Mouse (Mus musculus) stomach, embryonic 15.5 days (tissue): ENCODE measurements around the gene Bsg. TPM values are rescaled to one million over a fixed set of nuclear protein-coding genes. Genes with fewer than 3 reads are reported as not detected.

Source experiments
- ATAC-seq: fragments of 200-750 bp; cut with Nextera tagmentation; 2 replicates; pipeline ENCODE4 v1.8.0; 2017; ENCODE audit warnings: low read depth, moderate number of reproducible peaks, moderate TSS enrichment; ENCODE audit not compliant: insufficient read depth, low FRiP score
- H3K27ac ChIP-seq: fragments of 300-500 bp; sonication (generic); 2 replicates; pipeline ENCODE4 v1.5.1; 2015; ENCODE audit warnings: mild to moderate bottlenecking, inconsistent platforms
- H3K27me3 ChIP-seq: fragments of 300-500 bp; sonication (generic); replicated peaks from 2 replicates; pipeline ENCODE4 v1.6.1; 2015; ENCODE audit warnings: inconsistent platforms
- H3K36me3 ChIP-seq: fragments of 300-500 bp; sonication (generic); 2 replicates; pipeline ENCODE4 v1.6.1; 2015; ENCODE audit warnings: inconsistent platforms
- H3K4me1 ChIP-seq: fragments of 300-500 bp; sonication (generic); 2 replicates; pipeline ENCODE4 v1.6.1; 2015; ENCODE audit warnings: inconsistent platforms
- H3K4me2 ChIP-seq: fragments of 300-500 bp; sonication (generic); 2 replicates; pipeline ENCODE4 v1.6.1; 2015; ENCODE audit warnings: mild to moderate bottlenecking, inconsistent platforms
- H3K4me3 ChIP-seq: fragments of 300-500 bp; sonication (generic); replicated peaks from 2 replicates; pipeline ENCODE4 v1.5.1; 2015; ENCODE audit warnings: inconsistent platforms
- H3K9ac ChIP-seq: fragments of 300-500 bp; sonication (generic); 2 replicates; pipeline ENCODE4 v1.6.1; 2015; ENCODE audit warnings: inconsistent platforms
- H3K9me3 ChIP-seq: fragments of 300-500 bp; sonication (generic); 2 replicates; pipeline ENCODE4 v1.6.1; 2016; ENCODE audit warnings: inconsistent platforms
- WGBS: fragments of 180-500 bp; shearing (Covaris S2); methylation state at CpG from one replicate; pipeline ENCODE4 v1.1.7; 2015; 5-methylcytosine and 5-hydroxymethylcytosine counted together
- polyA plus RNA-seq: library from polyadenylated mRNA; unstranded; fragments of >200 nt; fragmentation: Nextera tagmentation; extraction: Ambion mirVana; gene quantifications from 2 replicates; pipeline ENCODE4 v1.2.1, GENCODE M21; 2015

The Bsg gene
- polyA plus RNA-seq, 1 experiment from 2014 or later, result 1,050 TPM

GRCm38 (mm10) chr10:79726090-79726489 lies 21.8 kb downstream of the Bsg start:
- Histone ChIP-seq H3K27ac (no peak overlapping the region), H3K9ac (no peak overlapping the region), H3K9me3 (no peaks in the 10 kb centered on the region), H3K4me2 (no peak overlapping the region), H3K4me3 (no peak overlapping the region), H3K36me3 (no peaks in the 10 kb centered on the region), H3K27me3 (no peaks in the 10 kb centered on the region), H3K4me1 (no peaks in the 10 kb centered on the region)
- WGBS, result 38% methylated on average over 11 of the region's 11 CpGs
- ATAC-seq, result no peak

DNA sequence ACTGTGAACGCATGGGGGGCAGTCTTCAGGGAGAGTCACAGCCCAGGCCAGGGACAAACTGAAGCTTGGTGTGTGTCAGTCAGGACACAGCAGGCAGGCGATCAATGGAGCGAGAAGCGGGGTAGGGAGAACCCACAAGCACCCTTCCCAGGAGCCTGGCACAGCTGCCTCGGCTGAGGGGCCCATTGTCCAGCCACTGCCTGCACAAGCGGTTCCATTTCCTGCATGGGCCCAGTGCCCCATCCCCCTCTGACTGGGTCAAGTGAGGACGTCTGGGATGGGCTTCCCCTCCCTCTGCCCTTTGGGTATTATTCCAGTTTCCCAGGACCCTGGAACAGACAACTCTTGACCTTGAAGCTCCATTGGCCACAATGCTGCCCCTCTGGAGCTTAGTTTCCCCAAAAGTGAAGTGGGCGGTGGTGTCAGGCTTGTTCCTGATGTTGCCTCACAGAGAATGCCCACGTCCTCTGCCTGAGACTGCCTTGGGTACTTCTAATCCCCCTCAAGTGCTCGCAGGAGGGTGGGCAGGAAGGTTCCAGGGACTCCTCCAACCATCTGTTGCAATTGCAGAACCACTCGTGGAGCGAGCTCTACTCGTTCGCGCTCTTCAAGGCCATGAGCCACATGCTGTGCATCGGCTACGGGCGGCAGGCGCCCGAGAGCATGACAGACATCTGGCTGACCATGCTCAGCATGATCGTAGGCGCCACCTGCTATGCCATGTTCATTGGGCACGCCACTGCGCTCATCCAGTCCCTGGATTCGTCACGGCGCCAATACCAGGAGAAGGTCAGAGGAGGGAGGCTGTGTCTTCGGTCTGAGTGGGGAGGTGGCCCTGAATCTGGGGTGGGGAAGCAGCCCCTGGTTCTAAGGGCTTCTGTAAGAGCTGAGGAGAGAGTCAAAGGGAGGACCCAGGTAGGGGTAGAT lies 24.3 kb downstream of the Bsg start:
- 0 out of 2 replicates have a peak, but pooled peaks cover under 1% of the 10 kb centered on the region for H3K36me3 ChIP-seq
- H3K4me2 ChIP-seq, result no peak overlapping the region
- no peak overlapping the region for H3K27ac ChIP-seq
- 66% methylated on average over 28 of the region's 28 CpGs for WGBS
- no peaks in the 10 kb centered on the region for H3K27me3 ChIP-seq
- no peaks in the 10 kb centered on the region for H3K4me1 ChIP-seq
- ATAC-seq, result no peak
- H3K9me3 ChIP-seq, result no peaks in the 10 kb centered on the region
- no peak overlapping the region for H3K9ac ChIP-seq
- no peak overlapping the region for H3K4me3 ChIP-seq

DNA sequence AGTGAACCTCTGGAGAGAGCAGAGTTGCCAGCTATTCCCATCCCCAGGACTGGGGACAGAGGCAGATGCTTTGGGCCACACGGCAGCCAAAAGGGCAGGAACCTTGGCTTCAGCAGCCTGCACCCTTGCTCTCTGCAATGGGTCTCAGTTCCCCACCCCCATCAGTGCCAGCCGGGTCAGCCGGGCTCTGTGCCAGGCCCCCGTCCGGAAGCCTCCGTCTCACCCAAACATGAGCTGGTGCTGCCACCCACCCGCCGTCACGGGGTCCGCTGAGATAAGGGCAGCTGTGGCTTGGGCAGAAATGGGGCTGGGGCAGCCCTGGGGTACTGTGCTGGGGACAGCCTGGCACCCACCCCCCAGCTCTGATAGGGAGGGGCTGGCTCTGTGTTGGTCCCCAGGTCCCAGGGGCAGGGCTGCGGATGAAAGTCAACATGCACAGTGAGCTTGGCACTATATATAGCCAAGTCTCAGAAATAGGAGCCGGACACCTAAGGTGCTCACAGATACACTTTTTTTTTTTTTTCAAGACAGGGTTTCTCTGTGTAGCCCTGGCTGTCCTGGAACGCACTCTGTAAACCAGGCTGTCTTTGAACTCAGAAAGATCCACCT lies 25.2 kb downstream of the Bsg start:
- no peak overlapping the region for H3K4me2 ChIP-seq
- 78% methylated on average over 13 of the region's 13 CpGs for WGBS
- H3K9me3 ChIP-seq, result no peaks in the 10 kb centered on the region

DNA sequence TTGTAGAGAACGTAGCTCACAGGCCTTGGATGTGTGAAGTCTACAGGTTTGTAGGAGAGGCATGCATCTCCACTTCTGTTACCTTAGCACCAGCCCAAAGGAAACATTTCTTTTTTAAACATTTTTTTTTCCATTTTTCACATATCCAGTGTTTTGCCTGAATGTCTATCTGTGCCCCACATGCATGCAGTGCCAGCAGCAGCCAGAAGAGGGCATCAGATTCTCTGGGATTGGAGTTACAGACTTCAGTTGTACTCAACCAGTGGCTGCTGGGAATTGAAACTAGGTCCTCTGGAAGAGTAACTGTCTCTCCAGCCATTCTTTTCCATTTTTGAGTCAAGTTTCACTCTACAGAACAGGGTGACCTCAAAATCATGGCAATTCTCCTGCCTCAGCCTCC lies 28.2 kb downstream of the Bsg start:
- WGBS, result 95% methylated on average over 1 of the region's 1 CpGs
- no peak for ATAC-seq
- peaks cover 35% of the 10 kb centered on the region for H3K36me3 ChIP-seq
- H3K27me3 ChIP-seq, result no peaks in the 10 kb centered on the region
- no peak overlapping the region for H3K4me3 ChIP-seq
- no peak overlapping the region for H3K9ac ChIP-seq
- H3K27ac ChIP-seq, result no peak overlapping the region
- peaks cover 2% of the 10 kb centered on the region; the same call in 1 of the 2 replicates for H3K9me3 ChIP-seq
- no peak overlapping the region for H3K4me2 ChIP-seq
- no peaks in the 10 kb centered on the region for H3K4me1 ChIP-seq

More for the DNA sequence above, 25.2 kb downstream of the Bsg start:
- Histone ChIP-seq H3K9ac (no peak overlapping the region), H3K27me3 (no peaks in the 10 kb centered on the region), H3K4me1 (no peaks in the 10 kb centered on the region), H3K4me3 (no peak overlapping the region), H3K27ac (no peak overlapping the region), H3K36me3 (peaks cover 8% of the 10 kb centered on the region; the same call in 1 of the 2 replicates)
- ATAC-seq, result no peak; the same call in 1 of the 2 replicates

GRCm38 (mm10) chr10:79733847-79734246 lies 29.6 kb downstream of the Bsg start:
- no peaks in the 10 kb centered on the region for H3K4me1 ChIP-seq
- no peaks in the 10 kb centered on the region for H3K27me3 ChIP-seq
- no peak for ATAC-seq
- no peak overlapping the region for H3K9ac ChIP-seq
- no peak overlapping the region for H3K4me3 ChIP-seq
- peaks cover 3% of the 10 kb centered on the region; the same call in 1 of the 2 replicates for H3K9me3 ChIP-seq
- H3K4me2 ChIP-seq, result no peak overlapping the region
- H3K36me3 ChIP-seq, result peaks cover 48% of the 10 kb centered on the region
- WGBS, result 94% methylated on average over 15 of the region's 15 CpGs
- H3K27ac ChIP-seq, result no peak overlapping the region

GRCm38 (mm10) chr10:79735361-79735760 lies 31.1 kb downstream of the Bsg start:
- Histone ChIP-seq H3K27ac (no peak overlapping the region), H3K9ac (no peak overlapping the region), H3K36me3 (peaks cover 63% of the 10 kb centered on the region), H3K4me1 (no peaks in the 10 kb centered on the region), H3K4me2 (peak overlapping the region; percentile 5; the same call in 1 of the 2 replicates), H3K9me3 (peaks cover 14% of the 10 kb centered on the region), H3K27me3 (no peaks in the 10 kb centered on the region), H3K4me3 (no peak overlapping the region)
- 40% methylated on average over 51 of the region's 52 CpGs for WGBS
- ATAC-seq, result no peak

DNA sequence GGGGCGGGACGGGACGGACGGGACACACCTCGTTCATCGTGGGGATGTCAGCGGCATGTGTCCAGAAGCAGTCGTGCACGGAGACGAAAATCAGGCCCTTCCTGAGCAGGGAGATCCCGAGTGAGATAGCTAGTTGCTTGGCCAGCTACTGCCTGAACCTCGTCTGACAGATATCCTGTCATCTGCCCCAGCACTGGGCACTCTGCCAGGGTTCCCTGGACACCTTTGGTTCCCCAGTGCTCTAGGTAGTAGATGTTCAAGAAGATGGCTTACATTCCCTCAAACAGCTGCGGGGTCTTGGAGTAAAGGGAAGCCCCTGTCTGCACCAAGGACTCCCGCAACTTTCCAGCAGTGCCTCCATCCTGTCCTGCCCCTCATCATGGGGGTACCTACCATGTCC lies 32.4 kb downstream of the Bsg start:
- H3K36me3 ChIP-seq, result peaks cover 77% of the 10 kb centered on the region
- no peak overlapping the region for H3K27ac ChIP-seq
- H3K9ac ChIP-seq, result no peak overlapping the region
- H3K9me3 ChIP-seq, result peaks cover 14% of the 10 kb centered on the region
- no peak for ATAC-seq
- H3K27me3 ChIP-seq, result no peaks in the 10 kb centered on the region
- no peak overlapping the region for H3K4me3 ChIP-seq
- no peak overlapping the region for H3K4me2 ChIP-seq
- 86% methylated on average over 14 of the region's 14 CpGs for WGBS
- H3K4me1 ChIP-seq, result no peaks in the 10 kb centered on the region

DNA sequence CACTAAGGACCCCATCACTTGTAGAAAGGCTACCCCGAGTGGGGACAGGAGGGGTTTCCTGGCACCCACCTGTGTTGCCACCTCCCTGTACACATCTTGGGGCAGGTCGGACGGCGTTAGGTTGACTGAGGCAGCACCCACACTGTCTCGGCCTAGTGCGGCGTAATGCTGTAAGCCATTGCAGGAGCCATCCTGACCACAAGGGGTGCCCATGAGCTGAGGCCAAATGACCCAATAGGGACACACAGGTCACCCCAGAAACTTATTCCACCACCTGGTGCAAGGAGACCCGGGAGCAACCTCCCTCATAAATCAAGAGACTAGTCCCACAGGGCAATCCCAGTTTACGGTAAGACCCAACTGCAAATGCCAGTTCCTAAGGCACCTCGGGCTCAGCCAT lies 34.0 kb downstream of the Bsg start:
- Histone ChIP-seq H3K9me3 (peaks cover 14% of the 10 kb centered on the region), H3K9ac (no peak overlapping the region), H3K27me3 (no peaks in the 10 kb centered on the region), H3K4me3 (no peak overlapping the region), H3K36me3 (peaks cover 91% of the 10 kb centered on the region), H3K4me1 (no peaks in the 10 kb centered on the region), H3K27ac (no peak overlapping the region), H3K4me2 (no peak overlapping the region)
- WGBS, result 93% methylated on average over 10 of the region's 10 CpGs
- no peak for ATAC-seq

GRCm38 (mm10) chr10:79739234-79739633 lies 34.9 kb downstream of the Bsg start:
- H3K4me1 ChIP-seq, result no peaks in the 10 kb centered on the region
- peaks cover 14% of the 10 kb centered on the region for H3K9me3 ChIP-seq
- H3K27ac ChIP-seq, result no peak overlapping the region
- no peak for ATAC-seq
- no peak overlapping the region for H3K4me3 ChIP-seq
- peaks cover 87% of the 10 kb centered on the region for H3K36me3 ChIP-seq
- H3K27me3 ChIP-seq, result no peaks in the 10 kb centered on the region
- 96% methylated on average over 28 of the region's 28 CpGs for WGBS
- H3K9ac ChIP-seq, result no peak overlapping the region
- H3K4me2 ChIP-seq, result no peak overlapping the region

DNA sequence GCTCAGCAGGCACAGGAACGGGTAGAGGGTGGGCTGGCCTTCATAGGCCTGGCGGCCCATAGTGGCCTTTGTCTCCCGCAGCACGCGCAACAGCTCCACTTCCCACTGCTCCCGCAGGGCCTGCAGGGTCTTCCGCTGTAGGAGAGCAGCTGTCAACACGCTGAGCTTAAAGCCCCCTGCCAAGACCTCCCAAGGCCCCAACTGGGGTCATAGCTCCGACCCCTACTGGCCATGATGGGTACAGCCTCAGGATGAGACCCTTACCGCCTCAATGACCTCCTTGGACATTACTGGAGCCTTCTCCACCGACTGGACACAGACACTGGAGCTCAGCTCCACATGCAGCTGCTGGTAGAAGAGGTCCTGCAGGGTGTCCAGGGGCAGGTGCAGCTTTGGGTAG lies 36.6 kb downstream of the Bsg start:
- peaks cover 75% of the 10 kb centered on the region for H3K36me3 ChIP-seq
- peaks cover 14% of the 10 kb centered on the region; the same call in 1 of the 2 replicates for H3K9me3 ChIP-seq
- H3K4me1 ChIP-seq, result peaks cover 6% of the 10 kb centered on the region; the same call in 1 of the 2 replicates
- WGBS, result 81% methylated on average over 11 of the region's 11 CpGs
- H3K9ac ChIP-seq, result no peak overlapping the region
- H3K4me3 ChIP-seq, result no peak overlapping the region
- no peak overlapping the region for H3K27ac ChIP-seq
- H3K4me2 ChIP-seq, result no peak overlapping the region
- ATAC-seq, result no peak
- no peaks in the 10 kb centered on the region for H3K27me3 ChIP-seq

- Histone ChIP-seq H3K27me3 (no peaks in the 10 kb centered on the region), H3K36me3 (peaks cover 52% of the 10 kb centered on the region), H3K4me2 (no peak overlapping the region), H3K4me3 (no peak overlapping the region), H3K9ac (no peak overlapping the region), H3K27ac (no peak overlapping the region), H3K4me1 (peaks cover 6% of the 10 kb centered on the region; the same call in 1 of the 2 replicates), H3K9me3 (peaks cover 12% of the 10 kb centered on the region; the same call in 1 of the 2 replicates)
- ATAC-seq, result no peak
- WGBS, result 91% methylated on average over 11 of the region's 11 CpGs
These were observed 38.9 kb downstream of the Bsg start for GRCm38 (mm10) chr10:79743161-79743560.
